Mouse (Mus musculus): ENCODE data around the gene Batf. TPM values are rescaled to one million over a fixed set of nuclear protein-coding genes. Genes with fewer than 3 reads are reported as not detected.
"Not testable (repeated sequence)": the region's sequence is repeated elsewhere in the genome, so short reads cannot be mapped to it uniquely, and the experiment has no call there.

Batf gene
- polyA plus RNA-seq, 1 experiment from 2014 or later = 3.8 TPM

GRCm38 (mm10) chr12:85660855-85661254 is 25.6 kb upstream of the Batf start:
- 80% methylated on average over 12 of the region's 12 CpGs for WGBS

GRCm38 (mm10) chr12:85662232-85662631 is 24.2 kb upstream of the Batf start:
- not testable (repeated sequence) for H3K9me3 ChIP-seq; H3K27me3 ChIP-seq; H3K36me3 ChIP-seq; H3K4me1 ChIP-seq; H3K4me2 ChIP-seq; H3K9ac ChIP-seq; H3K27ac ChIP-seq; H3K4me3 ChIP-seq; ATAC-seq (ENCODE audit: borderline replicate concordance, extremely low read depth, low FRiP score, low TSS enrichment)
- 73% methylated on average over 8 of the region's 8 CpGs for WGBS

More at GRCm38 (mm10) chr12:85660855-85661254, 25.6 kb upstream of the Batf start:
- no peaks in the 10 kb centered on the region for H3K27me3 ChIP-seq
- H3K4me2 ChIP-seq = no peak overlapping the region
- peaks cover 3% of the 10 kb centered on the region; the same call in 1 of the 2 replicates for H3K4me1 ChIP-seq
- no peak overlapping the region for H3K4me3 ChIP-seq
- H3K27ac ChIP-seq = no peak overlapping the region
- no peaks in the 10 kb centered on the region for H3K9me3 ChIP-seq
- no peak overlapping the region for H3K9ac ChIP-seq
- ATAC-seq (ENCODE audit: borderline replicate concordance, extremely low read depth, low FRiP score, low TSS enrichment) = no peak
- no peaks in the 10 kb centered on the region for H3K36me3 ChIP-seq

DNA sequence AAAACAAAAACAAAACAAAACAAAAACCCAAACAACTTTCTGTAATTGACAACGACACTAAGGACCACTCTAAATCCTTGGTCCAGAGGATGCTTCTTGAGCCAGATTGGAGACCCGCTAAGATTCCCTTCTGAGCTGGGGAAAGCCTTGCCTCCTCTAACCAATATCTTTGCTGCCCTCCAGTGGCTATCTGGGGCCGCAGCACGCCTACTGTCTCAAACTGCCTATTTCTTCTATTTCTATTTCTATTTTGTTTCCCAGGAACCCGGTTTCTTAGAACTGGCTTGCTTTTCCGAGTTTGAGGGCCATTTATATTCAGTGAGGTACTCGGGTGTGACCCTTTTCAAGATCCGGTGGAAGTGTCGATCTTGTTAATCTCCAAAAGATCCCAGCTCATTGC is 23.6 kb upstream of the Batf start:
- Histone ChIP-seq H3K4me1 (peaks cover 3% of the 10 kb centered on the region; the same call in 1 of the 2 replicates), H3K9ac (no peak overlapping the region), H3K36me3 (no peaks in the 10 kb centered on the region), H3K4me2 (no peak overlapping the region), H3K4me3 (no peak overlapping the region), H3K9me3 (no peaks in the 10 kb centered on the region), H3K27me3 (no peaks in the 10 kb centered on the region), H3K27ac (no peak overlapping the region)
- 12% methylated on average over 9 of the region's 9 CpGs for WGBS
- peak; percentile 56; the same call in 1 of the 2 replicates for ATAC-seq (ENCODE audit: borderline replicate concordance, extremely low read depth, low FRiP score, low TSS enrichment)

- no peak for ATAC-seq (ENCODE audit: borderline replicate concordance, extremely low read depth, low FRiP score, low TSS enrichment)
- Histone ChIP-seq H3K4me3 (no peak overlapping the region), H3K9ac (no peak overlapping the region), H3K4me2 (no peak overlapping the region), H3K27ac (no peak overlapping the region), H3K9me3 (no peaks in the 10 kb centered on the region), H3K36me3 (no peaks in the 10 kb centered on the region), H3K4me1 (0 out of 2 replicates have a peak, but pooled peaks cover 6% of the 10 kb centered on the region), H3K27me3 (no peaks in the 10 kb centered on the region)
- WGBS = 75% methylated on average over 8 of the region's 8 CpGs
Observed at GRCm38 (mm10) chr12:85666112-85666511, 20.4 kb upstream of the Batf start.

- H3K4me3 ChIP-seq = no peak overlapping the region
- H3K4me1 ChIP-seq = 0 out of 2 replicates have a peak, but pooled peaks cover 6% of the 10 kb centered on the region
- no peak for ATAC-seq (ENCODE audit: borderline replicate concordance, extremely low read depth, low FRiP score, low TSS enrichment)
- H3K27ac ChIP-seq = no peak overlapping the region
- WGBS = 89% methylated on average over 7 of the region's 7 CpGs
- H3K4me2 ChIP-seq = no peak overlapping the region
- no peaks in the 10 kb centered on the region for H3K9me3 ChIP-seq
- no peaks in the 10 kb centered on the region for H3K36me3 ChIP-seq
- no peak overlapping the region for H3K9ac ChIP-seq
- no peaks in the 10 kb centered on the region for H3K27me3 ChIP-seq
Observed at GRCm38 (mm10) chr12:85667071-85667470, 19.4 kb upstream of the Batf start.

DNA sequence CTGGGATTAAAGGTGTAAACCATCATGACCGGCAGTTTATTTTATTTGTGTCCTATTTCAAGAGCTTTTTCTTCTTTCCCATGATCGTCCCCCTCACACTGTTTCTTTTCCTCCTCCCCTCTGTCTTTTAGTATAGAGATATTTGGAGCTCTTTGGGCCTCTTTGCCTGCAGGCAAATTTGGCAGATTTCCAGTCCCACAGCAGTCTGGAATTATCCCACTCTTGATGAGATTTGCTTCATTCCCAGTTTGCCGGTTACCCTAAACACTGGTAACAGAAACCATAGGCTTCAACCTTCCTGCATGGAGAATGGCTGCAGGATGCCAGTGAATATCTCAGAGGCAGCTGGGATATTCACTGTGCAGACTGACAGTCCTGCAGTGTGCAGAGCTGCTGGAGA is 17.8 kb upstream of the Batf start:
- Histone ChIP-seq H3K9me3 (no peaks in the 10 kb centered on the region), H3K4me2 (no peak overlapping the region), H3K4me1 (0 out of 2 replicates have a peak, but pooled peaks cover 6% of the 10 kb centered on the region), H3K36me3 (no peaks in the 10 kb centered on the region), H3K9ac (no peak overlapping the region), H3K4me3 (no peak overlapping the region), H3K27me3 (no peaks in the 10 kb centered on the region), H3K27ac (no peak overlapping the region)
- no peak for ATAC-seq (ENCODE audit: borderline replicate concordance, extremely low read depth, low FRiP score, low TSS enrichment)
- 26% methylated on average over 3 of the region's 3 CpGs for WGBS

DNA sequence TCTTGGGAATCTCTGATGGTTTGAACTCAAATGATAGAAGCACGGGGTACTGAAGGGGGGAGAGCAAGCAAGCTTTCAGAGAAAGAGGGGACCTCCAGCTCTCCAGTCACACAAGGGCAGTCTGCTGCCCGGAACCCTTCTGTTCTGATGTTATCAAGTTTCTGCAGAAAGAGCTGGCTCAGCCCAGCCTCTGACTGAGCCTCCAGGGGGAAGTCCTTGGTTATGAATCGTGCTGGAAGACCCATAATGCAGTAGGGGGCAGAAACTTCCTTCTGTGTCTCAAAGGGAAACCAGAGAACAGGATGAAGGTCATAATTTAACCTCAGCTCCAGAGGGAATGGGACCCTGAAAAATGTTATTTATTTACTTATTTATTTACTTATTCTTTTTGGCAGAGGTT is 16.4 kb upstream of the Batf start:
- no peak overlapping the region for H3K9ac ChIP-seq
- H3K36me3 ChIP-seq = no peaks in the 10 kb centered on the region
- H3K9me3 ChIP-seq = no peaks in the 10 kb centered on the region
- no peak overlapping the region for H3K27ac ChIP-seq
- 51% methylated on average over 3 of the region's 3 CpGs for WGBS
- no peaks in the 10 kb centered on the region for H3K27me3 ChIP-seq
- 0 out of 2 replicates have a peak, but pooled peaks cover 6% of the 10 kb centered on the region for H3K4me1 ChIP-seq
- no peak for ATAC-seq (ENCODE audit: borderline replicate concordance, extremely low read depth, low FRiP score, low TSS enrichment)
- no peak overlapping the region for H3K4me3 ChIP-seq
- H3K4me2 ChIP-seq = no peak overlapping the region

DNA sequence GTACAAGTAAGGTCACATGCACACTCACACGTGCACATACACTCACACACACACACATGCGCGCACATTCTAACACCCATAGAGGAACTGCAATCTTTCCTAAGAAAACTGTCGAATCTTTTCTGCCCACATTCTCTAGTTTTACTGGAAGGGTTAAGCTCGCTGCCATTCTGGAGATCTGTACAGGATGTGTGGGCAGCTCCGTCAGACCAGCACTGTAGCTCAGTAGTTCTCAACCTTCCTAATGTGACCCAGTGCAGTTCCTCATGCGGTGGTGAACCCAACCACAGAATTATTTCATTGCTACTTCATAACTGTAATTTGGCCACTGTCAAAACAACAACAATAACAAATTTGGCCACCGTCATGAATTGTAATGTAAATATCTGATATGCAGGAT is 12.6 kb upstream of the Batf start:
- H3K36me3 ChIP-seq = no peaks in the 10 kb centered on the region
- no peak overlapping the region for H3K4me2 ChIP-seq
- 81% methylated on average over 8 of the region's 8 CpGs for WGBS
- H3K27ac ChIP-seq = no peak overlapping the region
- H3K9me3 ChIP-seq = no peaks in the 10 kb centered on the region
- H3K9ac ChIP-seq = no peak overlapping the region
- 0 out of 2 replicates have a peak, but pooled peaks cover 2% of the 10 kb centered on the region for H3K4me1 ChIP-seq
- no peaks in the 10 kb centered on the region for H3K27me3 ChIP-seq
- no peak for ATAC-seq (ENCODE audit: borderline replicate concordance, extremely low read depth, low FRiP score, low TSS enrichment)
- H3K4me3 ChIP-seq = no peak overlapping the region

- WGBS = 66% methylated on average over 5 of the region's 5 CpGs
- Histone ChIP-seq H3K27ac (no peak overlapping the region), H3K4me3 (no peak overlapping the region), H3K36me3 (no peaks in the 10 kb centered on the region), H3K9ac (no peak overlapping the region), H3K4me1 (peaks cover 4% of the 10 kb centered on the region; the same call in 1 of the 2 replicates), H3K27me3 (no peaks in the 10 kb centered on the region), H3K4me2 (no peak overlapping the region), H3K9me3 (no peaks in the 10 kb centered on the region)
- ATAC-seq (ENCODE audit: borderline replicate concordance, extremely low read depth, low FRiP score, low TSS enrichment) = no peak
Observed at GRCm38 (mm10) chr12:85679117-85679516, 7.4 kb upstream of the Batf start.

DNA sequence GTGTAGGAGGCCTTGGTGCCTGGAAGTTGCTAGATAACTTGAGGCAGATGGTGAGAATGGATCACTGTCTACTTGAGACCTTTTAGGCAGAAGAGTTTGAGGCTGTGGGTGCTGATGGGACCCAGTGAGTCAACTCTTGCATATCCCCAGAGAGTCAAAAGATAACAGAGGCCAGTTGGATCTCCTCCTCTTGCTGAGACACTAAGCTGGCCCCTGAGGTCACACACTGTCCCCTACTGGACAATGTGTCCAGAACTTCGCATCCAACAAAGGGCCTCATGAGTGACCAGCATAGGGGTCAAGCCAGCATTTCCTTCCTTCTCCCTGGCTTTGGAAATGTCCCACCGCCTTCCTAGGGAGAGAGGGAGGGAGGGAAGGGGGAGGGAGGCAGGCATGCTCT is 6.7 kb upstream of the Batf start:
- WGBS = 62% methylated on average over 2 of the region's 2 CpGs
- Histone ChIP-seq H3K4me3 (no peak overlapping the region), H3K27ac (no peak overlapping the region)

DNA sequence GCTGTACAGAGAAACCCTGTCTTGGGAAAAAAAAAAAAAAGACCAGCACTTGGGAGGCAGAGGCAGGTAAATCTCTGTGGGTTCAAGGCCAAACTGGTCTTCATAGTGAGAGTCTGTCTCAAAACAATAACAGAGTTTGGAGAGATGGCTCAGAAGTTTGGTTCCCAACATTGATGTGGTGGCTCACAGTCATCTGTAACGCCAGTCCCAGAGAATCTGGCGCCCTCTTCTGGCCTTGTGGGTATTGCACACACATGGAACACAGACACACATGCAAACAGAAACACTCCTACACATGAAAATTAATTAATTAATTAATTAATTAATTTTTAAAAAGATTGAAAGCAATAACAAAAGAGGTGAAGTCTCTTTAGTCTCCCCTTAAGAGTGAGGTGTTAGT is 4.1 kb upstream of the Batf start:
- Histone ChIP-seq H3K27me3 (peaks cover under 1% of the 10 kb centered on the region; the same call in 1 of the 2 replicates), H3K36me3 (no peaks in the 10 kb centered on the region), H3K9me3 (no peaks in the 10 kb centered on the region), H3K4me2 (no peak overlapping the region), H3K9ac (no peak overlapping the region), H3K4me3 (no peak overlapping the region), H3K4me1 (peaks cover 17% of the 10 kb centered on the region; the same call in 1 of the 2 replicates), H3K27ac (no peak overlapping the region)
- ATAC-seq (ENCODE audit: borderline replicate concordance, extremely low read depth, low FRiP score, low TSS enrichment) = no peak
- WGBS = 35% methylated on average over 2 of the region's 2 CpGs

More for the DNA sequence above, 6.7 kb upstream of the Batf start:
- peaks cover 4% of the 10 kb centered on the region; the same call in 1 of the 2 replicates for H3K4me1 ChIP-seq
- ATAC-seq (ENCODE audit: borderline replicate concordance, extremely low read depth, low FRiP score, low TSS enrichment) = no peak
- no peak overlapping the region for H3K9ac ChIP-seq
- no peak overlapping the region for H3K4me2 ChIP-seq
- H3K9me3 ChIP-seq = no peaks in the 10 kb centered on the region
- no peaks in the 10 kb centered on the region for H3K36me3 ChIP-seq
- H3K27me3 ChIP-seq = no peaks in the 10 kb centered on the region

- H3K9me3 ChIP-seq = no peaks in the 10 kb centered on the region
- H3K4me3 ChIP-seq = no peak overlapping the region
- peaks cover 17% of the 10 kb centered on the region; the same call in 1 of the 2 replicates for H3K4me1 ChIP-seq
- no peaks in the 10 kb centered on the region for H3K36me3 ChIP-seq
- H3K27ac ChIP-seq = peak overlapping the region; percentile 62
- WGBS = 51% methylated on average over 16 of the region's 16 CpGs
- H3K27me3 ChIP-seq = peaks cover 4% of the 10 kb centered on the region; the same call in 1 of the 2 replicates
- H3K9ac ChIP-seq = no peak overlapping the region
- 0 out of 2 replicates have a peak, but pooled peaks have one; percentile 44 for ATAC-seq (ENCODE audit: borderline replicate concordance, extremely low read depth, low FRiP score, low TSS enrichment)
- no peak overlapping the region for H3K4me2 ChIP-seq
Observed at GRCm38 (mm10) chr12:85684411-85685275, 1.8 kb upstream of the Batf start.
